Mouse (Mus musculus) adrenal gland (tissue): ENCODE measurements around the gene Fgd6.

Source experiments
- intact Hi-C: fragments of 180-260 bp; cut with DNase I; formaldehyde crosslinking; loops from one replicate; pipeline ENCODE4 v1.15.1; 2025

Fgd6 gene

DNA sequence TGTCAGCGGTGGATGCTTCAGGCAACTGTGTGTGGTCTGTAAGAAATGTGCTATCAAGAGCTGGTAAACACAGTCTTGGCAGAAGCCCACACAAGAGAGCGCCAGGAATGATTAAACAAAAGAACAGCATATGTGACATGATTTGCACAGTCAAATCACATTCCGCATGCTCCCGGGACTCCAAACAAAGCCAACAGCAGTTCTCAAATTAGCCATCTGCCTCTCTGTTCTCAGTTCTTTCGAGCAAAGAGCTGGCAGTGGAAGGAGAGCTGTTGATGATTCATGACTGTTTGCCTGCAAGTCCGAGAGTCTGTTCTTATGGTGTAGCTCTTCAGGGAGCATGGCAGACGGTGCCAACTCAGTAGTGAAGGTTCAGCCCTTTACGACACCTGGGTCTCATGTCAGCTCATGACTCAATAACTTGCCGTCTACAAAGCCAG lies 93.9 kb downstream of the Fgd6 start:
- intact Hi-C loops: no loop called here

DNA sequence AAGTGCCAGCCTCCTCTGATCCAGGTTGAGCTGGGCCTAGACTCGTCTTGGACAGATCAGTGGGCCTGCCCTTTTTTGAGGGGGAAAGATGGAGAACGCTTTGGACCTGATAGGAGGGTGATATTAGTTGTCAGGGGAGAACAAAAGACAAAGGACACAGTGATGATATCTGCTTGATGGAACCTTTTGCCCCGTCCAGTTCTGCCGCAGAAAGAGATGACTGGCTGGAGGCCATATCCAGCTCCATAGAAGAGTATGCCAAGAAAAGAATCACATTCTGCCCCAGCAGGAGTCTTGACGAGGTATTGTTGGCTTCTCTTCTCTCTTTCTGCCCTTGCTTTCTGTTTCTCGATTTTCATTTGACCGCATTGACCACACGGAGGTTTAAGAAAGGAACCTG lies 97.3 kb downstream of the Fgd6 start:
- intact Hi-C loops: no loop called here

DNA sequence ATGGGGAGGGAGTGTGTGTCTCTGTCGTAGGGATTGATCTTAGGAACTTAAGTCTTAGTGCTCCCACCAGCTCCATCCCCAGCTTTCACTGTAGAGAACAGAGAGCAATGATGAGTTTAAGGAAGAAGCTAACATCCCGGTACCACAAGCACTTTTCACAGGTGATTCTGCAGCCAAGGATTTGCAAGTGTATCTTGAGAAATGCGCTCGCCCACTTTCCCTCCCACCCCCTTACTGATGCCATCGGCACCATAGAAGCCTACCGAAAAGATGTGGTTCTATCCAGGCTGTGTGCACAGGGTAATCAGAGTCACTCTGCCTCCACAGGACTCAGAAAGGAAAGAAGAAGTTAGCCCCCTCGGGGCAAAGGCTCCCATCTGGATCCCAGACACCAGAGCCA lies 97.9 kb downstream of the Fgd6 start:
- intact Hi-C loops: no loop called here

DNA sequence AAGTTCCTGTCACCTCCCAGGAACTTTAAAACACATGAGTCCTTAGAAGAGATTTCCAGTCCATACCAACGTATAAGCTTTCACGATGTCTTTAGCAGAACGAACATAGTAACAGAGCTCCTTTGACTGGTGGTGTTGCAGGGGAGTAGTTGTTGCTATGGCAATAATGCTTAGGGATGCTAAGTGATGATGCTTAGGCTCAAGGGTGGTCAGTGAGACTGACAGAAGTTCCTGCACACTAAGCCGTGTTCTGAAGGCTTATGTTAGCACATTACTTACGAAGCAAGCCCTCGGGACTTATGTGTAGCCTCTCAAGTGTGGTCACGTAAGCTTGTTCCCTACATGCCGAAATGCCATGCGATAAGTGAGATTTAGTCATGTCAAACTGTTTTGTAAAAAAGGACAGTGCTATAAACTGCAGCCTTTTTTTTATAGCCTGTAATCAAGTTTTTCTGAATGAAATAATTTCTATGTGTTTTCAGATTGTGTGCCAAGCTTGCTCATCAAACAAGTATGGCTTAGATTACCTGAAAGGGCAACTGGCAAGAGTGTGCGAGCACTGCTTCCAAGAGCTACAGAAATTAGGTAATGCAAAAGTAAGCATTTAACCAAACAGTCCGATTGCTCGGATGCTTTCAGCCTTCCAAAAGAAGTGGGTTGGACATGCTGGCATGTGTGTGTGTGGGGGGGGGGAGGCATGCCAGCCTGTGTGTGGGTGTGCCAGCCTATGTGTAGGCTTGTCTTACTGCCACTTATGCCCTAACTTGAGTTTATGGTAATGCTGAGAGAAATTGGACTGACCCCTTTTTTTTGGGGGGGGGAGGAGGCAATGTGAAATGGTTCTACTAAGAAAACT lies 99.0 kb downstream of the Fgd6 start:
- intact Hi-C loops: no loop called here

DNA sequence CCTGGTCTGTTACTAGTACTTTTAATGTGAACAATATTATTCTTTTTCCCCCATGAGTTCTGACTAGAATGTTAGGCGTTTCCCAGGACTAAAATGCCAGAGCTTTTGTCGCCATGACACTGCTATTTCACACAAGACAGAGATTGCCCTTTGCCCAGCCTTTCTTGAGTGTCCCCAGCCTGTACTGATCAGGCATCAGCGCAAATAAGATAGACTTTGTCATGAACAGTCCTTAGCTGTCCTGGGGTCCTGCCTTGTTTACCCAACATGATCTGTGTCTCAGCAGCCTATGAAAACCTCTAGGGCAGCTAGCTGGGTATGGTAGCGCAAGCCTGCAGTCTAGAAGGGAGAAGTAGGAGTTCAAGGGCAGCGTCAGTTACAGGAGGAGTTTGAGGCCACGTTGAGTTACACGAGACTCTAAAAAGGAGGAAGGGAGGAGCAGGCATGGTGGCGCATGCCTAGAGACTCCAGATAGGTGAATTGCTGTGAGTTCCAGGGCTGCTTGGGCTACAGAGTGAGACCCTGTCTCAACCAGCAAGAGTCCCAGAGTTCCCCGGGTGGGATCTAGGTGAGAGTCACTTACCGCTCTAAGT lies 103.2 kb downstream of the Fgd6 start:
- intact Hi-C loops: no loop called here

DNA sequence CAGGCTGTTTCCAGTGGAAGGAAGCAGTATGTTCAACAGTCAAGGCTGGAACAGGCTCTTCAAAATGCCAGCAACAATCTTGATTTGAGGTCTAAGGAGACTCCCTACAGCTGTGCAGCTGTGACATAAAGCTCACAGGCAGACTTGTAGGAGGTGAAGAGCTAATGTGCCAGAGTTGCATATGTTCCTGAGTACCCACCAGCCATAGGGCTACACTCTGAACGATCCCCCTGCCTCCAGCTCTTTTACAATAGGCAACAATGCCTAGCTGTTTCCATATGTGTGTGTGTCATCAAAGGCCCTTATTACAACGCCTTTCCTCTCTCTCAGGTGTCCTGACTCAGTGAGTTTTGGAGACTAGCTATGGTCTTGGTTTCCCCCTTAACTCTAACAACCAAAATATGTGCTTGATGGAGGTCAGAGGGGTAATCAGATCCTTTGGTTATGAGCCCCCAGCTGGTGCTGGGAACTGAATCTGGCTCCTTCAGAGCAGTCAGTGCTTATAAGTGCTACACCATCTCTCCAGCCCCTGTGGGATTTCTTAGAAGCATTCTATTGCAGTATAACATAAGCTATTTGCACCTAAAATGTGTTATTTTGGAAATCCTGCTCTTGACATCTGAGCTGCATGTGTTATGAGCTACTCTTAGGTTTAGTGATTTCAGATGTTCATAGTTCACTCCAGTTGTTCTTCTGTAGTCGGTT lies 104.6 kb downstream of the Fgd6 start:
- intact Hi-C loops: no loop called here

DNA sequence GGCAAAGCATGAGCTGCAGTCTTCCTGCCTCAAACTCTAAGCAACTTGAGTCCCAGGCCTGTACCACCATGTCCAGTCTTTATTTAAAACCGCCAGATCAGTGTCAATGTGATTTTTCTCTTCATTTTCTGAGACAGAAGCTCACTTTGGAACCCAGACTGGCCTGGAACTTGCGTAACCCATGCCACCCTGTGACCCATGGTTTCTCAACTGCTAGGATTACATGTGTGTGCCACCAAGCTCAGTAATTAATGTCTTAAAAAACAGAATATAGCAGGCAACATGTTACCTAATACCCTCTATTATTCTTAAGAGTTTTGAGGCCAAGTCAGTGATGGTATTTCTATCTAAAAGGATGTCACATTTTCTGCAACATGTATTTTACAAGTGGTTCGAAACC lies 106.6 kb downstream of the Fgd6 start:
- intact Hi-C loops: no loop called here

DNA sequence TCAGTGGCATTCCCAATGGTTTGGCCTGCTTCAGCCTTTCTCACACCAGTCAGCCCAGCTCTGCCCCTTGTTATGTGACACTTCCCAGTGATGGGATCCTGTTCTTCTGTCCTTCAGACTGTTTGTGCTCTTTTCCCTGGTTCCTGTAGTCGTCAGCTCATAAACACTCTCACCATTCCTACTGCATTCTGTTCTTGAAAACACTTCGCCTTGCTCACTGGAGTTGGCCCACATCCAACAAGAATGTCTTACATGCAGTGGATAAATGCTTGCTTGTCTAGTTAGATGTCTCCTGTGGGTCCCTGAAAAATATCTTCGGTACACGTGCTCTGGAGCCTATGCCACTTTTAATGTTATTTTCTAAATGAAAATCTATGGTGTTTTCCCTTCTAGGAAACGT lies 108.8 kb downstream of the Fgd6 start:
- intact Hi-C loops: no loop called here

DNA sequence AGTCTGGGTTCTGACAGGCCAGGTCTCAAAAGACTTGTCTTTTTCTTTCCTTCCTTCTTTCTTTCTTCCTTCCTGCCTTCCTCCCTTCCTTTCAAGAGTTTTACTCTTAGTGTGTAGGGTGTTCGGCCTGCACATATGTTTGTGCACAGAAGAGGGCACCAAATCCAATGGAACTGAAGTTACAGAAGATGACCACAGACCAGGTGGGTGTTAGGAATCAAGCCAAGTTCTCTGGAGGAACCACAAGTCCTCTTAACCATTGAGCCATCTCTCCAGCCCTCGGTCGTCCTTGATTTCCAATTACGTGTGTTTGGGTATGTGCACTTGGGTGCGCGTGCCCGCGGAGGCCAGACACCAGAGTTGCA lies 111.6 kb downstream of the Fgd6 start:
- intact Hi-C loops: no loop called here

DNA sequence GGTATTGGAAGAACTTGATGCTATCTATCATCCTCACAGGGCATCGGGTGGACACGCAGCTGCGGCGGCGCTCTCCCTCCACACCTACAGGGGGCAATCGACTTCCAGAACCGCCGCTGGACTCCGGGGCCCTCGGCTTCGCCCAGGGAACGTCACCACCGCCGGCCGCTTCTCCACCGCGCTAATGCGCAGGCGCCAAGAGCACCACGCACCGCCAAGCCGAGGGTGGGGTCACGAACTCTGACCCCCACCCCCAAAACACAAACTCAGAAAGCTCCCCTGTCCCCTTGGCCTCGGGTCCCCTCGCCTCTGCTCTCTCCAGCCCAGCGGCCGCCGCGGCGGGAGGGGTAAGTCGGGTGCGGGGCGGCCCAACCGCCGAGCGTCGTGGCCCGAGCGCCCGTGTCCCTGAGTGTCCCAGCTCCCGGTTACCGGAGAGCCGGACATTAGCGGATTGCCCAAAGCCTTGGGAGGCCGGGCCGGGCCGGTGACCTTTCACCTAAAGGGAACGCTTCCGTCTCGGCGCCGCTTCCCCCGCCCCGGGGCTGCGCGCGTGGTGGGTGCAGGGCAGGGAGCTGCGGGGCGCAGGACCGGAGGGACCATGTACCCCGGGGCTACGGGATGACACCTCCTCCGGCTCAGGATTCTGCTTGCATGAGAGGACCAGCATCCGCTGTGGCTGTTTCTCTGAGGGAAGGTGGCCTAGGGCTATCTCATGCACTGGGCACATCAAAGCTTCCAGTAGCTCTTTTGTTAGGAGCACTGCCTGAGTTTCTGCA lies 112.1 kb downstream of the Fgd6 start, which contains the start of gene Nr2c1:
TSS of gene Nr2c1 (plus strand) at position 268 of the 776 bp plus-strand sequence.
- intact Hi-C loops: no loop called here

DNA sequence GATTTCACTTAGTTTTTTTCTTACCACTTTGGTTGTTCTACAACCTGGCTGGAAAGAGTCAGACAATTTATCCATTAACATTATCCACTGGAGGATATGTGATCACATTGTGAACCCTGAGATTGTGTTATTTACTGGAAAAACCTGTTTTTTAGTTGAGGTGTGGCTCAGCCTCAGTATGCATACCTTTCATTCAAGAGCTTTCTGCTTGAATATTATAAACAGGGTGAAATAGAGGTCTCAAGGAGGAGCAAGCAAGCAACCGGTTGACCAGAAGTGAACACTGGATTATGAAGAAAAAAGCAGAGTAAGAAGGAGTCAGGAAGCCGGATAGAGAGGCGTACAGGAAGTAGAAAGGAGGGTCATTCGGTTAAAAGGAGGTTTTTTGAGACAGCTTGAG lies 115.7 kb downstream of the Fgd6 start:
- intact Hi-C loops: no loop called here

DNA sequence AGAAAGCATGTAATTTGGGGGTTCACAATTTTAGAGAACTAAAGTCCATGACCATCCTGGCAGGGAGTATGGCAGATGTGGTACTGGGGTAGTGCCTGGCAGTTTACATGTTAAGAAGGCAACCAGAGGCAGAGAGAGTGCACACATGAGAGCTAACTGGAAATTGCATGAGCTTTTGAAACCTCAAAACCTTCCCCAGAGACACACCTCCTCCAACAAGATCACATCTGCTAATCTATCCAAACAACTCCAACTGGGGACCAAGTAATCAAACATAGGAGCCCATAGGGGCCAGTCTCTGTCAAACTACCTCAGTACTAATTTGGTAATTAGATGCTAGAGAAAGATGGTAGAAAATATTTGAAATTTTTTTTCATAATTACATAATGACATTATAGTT lies 118.0 kb downstream of the Fgd6 start:
- intact Hi-C loops: no loop called here

DNA sequence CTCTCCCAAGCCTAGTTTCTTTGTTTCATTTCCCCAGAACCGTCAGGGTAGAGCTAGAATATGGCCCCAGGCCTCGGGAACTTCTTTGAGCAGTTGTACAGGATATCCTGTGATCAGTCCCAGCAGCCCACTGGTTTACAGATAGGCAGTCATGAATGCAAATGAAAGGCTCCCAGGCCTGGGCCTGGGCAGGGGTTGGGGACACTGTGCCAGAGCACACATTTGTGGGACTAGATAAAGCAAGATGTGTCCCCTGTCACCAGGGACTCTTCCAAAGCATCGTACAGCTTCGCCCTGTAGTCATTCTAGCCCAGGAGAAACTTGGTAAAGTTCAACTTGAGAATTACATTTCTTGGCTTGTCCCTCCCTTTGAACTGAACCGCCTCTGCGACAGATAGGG lies 123.2 kb downstream of the Fgd6 start:
- intact Hi-C loops: no loop called here

DNA sequence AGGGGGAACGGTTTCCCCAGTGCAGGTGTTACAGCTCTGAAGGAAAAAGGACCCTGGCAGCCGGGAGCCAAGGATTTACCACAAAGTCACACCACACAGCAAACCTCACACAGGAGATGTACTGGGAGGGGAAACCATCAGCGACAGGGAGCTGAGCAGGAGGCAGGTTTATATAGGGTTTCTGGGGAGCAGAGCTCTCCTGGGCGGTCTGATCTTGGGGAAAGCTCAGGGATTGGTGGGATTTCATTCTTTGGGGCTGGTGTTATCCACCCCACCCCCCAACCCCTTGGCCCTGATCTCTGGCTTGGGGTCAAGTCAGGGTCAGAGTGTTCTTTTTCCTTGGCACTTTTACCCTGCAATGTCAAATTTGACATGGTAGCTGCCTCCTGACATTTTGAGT lies 123.6 kb downstream of the Fgd6 start:
- intact Hi-C loops: no loop called here

DNA sequence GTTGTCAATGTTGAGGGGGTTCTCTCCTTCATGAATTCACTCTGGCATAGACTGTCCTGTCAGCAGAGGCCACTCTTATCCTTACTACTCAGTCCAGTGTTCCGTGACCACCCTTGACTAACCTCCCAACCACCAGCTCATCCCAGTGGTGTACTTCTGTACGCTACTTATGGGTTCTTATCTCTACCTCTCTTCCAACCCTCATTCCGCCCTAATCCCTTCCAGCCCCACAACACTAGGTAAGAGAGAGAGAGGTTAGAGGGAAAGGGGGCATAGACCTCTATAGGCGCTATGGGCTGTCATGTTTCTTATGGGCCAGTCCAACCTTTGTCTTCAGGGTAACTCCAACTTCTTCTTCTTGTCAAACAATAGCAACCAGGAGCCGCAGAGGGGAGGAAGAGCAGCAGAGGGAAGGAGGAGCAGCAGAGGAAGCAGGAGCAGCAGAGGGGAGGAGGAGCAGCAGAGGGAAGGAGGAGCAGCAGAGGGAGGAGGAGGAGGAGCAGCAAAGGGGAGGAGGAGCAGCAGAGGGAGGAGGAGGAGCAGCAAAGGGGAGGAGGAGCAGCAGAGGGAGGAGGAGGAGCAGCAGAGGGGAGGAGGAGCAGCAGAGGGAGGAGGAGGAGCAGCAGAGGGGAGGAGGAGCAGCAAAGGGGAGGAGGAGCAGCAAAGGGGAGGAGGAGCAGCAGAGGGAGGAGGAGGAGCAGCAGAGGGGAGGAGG lies 125.4 kb downstream of the Fgd6 start:
- intact Hi-C loops: no loop called here

DNA sequence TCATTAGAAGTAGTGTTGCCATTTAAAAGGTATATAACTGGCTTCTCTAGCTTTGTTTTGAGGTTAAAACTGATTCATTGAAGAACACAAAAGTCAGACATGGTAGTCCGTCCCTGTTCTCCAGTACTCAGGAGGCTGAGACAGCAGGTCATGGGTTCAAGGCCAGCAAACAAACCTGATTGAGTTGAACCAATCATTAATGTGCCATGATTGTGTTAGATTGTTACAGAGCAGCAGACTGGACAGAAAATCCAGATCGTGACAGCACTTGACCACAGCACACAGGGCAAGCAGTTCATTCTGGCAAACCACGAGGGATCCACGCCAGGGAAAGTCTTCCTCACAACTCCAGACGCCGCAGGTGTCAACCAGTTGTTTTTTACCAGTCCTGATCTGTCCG lies 126.2 kb downstream of the Fgd6 start:
- intact Hi-C loops: no loop called here

DNA sequence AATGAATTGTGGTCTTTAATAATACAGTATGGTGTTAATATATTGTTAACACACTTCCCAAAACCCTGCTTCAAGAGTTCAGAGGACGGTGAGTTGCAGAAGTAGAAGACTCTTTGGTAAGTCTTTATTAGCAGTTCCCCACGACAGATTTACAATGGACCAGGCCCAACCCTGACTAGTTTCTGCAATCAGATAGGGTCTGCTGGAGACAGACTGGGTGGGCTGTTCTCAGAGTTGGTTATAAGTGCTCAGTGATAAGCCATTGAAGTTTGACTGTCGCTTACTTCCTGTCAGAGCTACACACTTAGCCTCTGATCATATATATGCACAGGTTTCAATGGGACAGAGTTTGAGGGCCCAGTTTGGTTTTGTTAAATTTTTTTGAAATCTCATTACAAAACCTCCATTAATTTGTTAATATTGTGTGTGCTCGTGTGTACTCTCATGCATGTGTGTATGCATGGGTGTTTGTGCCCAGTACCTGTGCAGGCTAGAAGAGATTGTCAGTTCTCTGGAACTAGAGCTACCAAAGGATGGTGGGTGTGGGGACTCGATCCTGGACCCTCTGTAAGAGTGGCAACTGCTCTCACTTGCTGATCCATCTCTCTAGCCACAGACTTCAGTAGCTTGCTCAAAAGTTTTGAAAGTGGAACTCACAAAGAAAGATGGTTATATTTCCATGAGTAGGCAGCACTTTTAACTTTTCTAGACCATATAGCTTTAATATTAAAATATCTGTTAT lies 128.5 kb downstream of the Fgd6 start:
- intact Hi-C loops: no loop called here

DNA sequence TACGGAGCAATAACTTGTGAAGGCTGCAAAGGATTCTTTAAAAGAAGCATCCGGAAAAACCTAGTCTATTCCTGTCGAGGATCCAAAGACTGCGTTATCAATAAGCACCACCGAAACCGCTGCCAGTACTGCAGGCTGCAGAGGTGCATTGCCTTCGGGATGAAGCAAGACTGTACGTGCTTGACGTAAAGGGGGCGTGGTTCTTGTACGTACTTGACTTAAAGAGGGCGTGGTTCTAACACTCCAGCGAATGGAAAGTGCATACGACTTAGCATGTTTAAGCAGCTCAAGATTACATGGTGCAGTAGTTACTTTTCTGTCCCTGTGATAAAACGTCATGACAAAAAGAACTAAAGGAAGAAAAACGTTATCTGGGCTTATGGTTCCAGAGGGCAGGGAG lies 129.6 kb downstream of the Fgd6 start:
- intact Hi-C loops: no loop called here

DNA sequence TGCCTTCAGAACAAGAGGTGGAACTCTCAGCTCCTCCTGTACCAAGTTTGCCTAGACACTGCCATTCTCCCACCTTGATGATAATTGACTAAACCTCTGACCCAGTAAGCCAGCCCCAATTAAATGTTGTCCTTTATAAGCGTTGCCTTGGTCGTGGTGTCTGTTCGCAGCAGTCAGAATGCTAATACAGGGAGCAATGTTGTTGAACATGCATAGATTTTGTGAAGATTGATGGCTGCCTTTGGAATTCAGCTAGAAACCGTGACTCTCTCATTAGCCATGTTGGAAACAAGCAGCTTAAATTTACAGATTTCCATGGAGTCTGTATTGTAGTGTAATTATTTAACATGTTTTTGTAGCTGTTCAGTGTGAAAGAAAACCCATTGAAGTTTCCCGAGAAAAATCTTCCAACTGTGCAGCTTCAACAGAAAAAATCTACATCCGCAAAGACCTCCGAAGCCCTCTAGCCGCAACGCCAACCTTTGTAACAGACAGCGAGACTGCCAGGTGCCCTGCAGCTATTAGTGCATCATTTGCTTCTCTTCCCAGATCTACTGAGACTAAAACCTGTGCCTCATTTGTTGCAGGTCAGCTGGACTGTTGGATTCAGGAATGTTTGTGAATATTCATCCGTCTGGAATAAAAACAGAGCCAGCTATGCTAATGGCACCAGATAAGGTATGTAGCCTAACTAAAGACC lies 131.4 kb downstream of the Fgd6 start:
- intact Hi-C loops: no loop called here
